Mouse (Mus musculus): ENCODE results near the gene Hist1h4a.

GRCm38 (mm10) chr13:23799405-23799804 lies 38.4 kb upstream of the Hist1h4a start:
- TF ChIP-seq CTCF (conservative IDR thresholded peaks at IDR 0.05; ENCODE audit: low read length), result no peak
- no peak for TF ChIP-seq POU5F1 (IDR thresholded peaks at IDR 0.05; ENCODE audit: borderline replicate concordance, low read length)
- no peak for TF ChIP-seq NANOG (IDR thresholded peaks at IDR 0.05; ENCODE audit: borderline replicate concordance, low read length)
